Mouse (Mus musculus) embryo, embryonic 11.5 days (tissue): Measurements from ENCODE around the gene Capg.
"Not testable (repeated sequence)": the region's sequence is repeated elsewhere in the genome, so short reads cannot be mapped to it uniquely, and the experiment has no call there.

ENCODE experiments used
- DNase-seq: peaks from one replicate; pipeline ENCODE4 v3.0.0-alpha.2; 2012; ENCODE audit warnings: low read depth, low spot score

Capg gene

DNA sequence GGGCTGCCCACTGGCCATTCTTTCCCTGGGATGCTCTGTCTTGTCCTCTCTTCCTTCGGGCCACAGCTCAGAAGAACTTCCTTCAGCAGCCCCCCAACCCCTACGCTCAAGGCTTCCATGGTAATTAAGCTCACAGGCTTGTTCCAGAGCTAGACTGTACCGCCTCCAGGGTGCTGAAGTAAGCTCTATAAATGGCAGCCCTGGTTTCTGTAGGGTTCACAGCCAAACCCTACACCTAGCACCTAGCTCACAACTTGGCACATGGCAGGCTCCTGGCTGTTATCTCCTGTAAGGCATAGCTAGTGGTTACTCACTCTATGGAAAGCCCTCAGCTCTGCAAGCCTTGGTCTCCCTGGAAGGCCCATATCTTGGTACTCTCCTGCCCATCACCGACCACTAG, 11.6 kb upstream of the Capg start:
- DNase-seq, result no peak

- not testable (repeated sequence) for DNase-seq
Observed at GRCm38 (mm10) chr6:72533555-72533954, 10.6 kb upstream of the Capg start.

DNA sequence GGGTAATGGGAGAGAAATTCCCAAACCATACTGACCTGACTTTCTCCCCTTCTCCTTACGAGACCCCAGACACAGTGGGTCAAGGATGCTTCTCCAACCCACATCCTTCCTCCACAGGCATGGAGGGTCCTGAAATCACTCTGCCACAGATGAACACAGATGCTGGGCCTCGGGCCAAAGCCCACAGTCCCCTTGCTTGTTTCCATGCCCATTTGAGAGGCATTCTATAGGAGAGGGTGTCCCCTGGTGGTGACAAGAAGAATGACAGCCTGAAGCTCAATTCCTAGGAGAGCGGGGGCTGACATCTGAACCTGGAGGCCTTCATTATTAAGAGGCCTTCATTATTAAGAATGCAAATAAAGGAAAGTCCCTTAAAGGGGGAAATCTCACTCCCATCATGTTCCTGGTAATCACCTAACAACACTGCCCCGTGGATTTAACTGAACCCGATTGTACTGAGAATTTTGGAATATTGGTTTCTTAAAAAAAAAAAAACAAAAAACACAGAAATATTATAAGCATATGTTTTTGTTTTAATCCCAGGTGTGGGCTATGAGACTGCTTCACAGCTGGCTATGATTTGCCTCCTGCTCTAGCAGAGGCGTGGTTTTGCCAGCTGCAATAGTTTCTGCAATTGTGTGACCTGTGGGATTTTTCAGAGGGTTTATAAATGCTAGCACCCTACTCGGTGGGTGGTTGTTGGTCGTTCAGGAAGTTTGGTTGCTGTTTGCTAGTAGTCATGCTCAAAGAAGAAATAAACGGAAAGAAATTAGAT, 10.0 kb upstream of the Capg start:
- no peak for DNase-seq

GRCm38 (mm10) chr6:72535165-72535564, 9.0 kb upstream of the Capg start:
- DNase-seq, result no peak

GRCm38 (mm10) chr6:72537998-72538500, 6.1 kb upstream of the Capg start:
- no peak for DNase-seq

GRCm38 (mm10) chr6:72538562-72539031, 5.6 kb upstream of the Capg start:
- DNase-seq, result peak; percentile 64

GRCm38 (mm10) chr6:72543265-72543850, 833 bp upstream of the Capg start:
- no peak for DNase-seq

GRCm38 (mm10) chr6:72545377-72545776, 1.2 kb downstream of the Capg start:
- DNase-seq, result no peak

- no peak for DNase-seq
Observed at GRCm38 (mm10) chr6:72547121-72547520, 2.9 kb downstream of the Capg start.

- no peak for DNase-seq
Observed at GRCm38 (mm10) chr6:72547862-72548261, 3.7 kb downstream of the Capg start.

GRCm38 (mm10) chr6:72549041-72549580, 4.9 kb downstream of the Capg start:
- DNase-seq, result no peak

DNA sequence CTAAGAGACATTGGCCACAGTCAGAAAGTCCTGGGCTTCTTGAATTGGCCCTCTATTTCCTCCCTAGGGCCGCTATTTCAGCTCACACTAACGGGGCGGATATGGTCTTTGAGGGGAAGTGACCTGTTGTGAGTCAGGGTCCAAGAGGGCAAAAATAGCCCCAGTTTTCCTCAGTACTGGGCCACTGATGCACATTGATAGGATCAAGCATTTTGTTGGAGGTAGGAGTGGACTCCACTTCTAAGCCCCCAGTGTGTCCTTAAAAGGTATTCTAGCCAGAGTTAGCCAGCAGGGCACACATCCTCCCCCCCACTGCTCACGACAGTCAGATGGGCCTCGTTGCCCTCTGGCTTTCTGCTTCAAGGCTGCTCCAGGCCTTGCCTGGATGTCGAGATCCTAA, 5.8 kb downstream of the Capg start:
- no peak for DNase-seq

GRCm38 (mm10) chr6:72550503-72551100, 6.4 kb downstream of the Capg start:
- DNase-seq, result no peak

DNA sequence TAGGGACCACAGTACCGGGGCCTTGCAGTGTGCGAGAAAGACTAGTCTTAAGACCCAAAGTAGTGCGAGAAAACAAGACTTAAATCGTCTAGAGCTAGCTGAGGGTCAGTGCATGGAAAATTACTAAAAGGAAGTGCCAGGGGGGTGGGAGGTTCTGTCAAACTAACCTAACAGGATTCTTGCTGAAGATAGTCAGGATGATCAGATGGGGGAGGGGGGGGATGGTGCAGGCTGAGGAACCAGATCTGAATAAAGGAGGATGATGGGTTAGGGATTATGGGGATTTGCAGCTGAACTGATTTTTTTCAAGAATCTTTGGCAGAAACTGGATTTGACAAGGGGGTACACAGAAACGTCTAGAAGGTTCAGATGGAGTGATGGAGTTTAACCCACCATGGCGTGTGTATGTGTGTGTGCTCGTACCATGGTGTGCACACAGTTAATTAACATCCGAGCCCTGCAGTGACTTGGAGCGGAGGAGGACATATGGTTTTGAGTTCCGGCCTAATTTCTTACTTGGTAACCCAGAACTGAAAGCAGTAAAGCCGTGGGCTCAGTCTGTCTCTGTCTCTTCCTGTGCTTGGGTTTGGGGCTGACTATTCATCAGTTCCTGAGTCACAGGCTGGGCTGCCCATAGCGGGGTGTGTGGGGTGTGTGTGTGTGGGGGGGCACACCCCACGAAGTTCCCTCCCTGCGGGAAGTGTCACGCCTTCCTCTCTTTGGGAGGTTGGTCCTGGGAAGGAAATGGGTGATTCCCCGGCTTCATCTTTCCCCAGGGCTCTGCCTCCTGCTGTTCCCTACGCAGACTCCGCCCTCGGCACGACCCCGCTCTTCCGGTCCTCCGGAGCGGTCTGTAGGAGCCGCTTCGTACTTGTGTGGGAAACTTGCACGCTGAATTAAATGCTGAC, 8.2 kb downstream of the Capg start:
- DNase-seq, result peak; percentile 59

DNA sequence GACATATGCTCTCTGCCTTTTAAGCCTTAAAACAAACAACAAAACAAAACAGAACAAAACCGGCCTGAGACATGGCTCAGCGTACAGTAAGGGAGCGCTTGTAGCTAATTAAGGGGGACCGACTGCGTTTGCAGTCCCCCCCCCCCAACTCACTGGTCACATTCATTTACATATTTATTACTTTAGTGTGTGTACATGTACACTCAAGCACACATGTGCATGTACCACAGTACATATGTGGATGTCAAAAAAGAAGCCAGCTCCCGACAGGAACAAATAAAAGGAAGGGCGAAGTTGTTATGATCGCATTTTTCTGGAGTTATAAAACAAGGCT, 8.9 kb downstream of the Capg start:
- no peak for DNase-seq

DNA sequence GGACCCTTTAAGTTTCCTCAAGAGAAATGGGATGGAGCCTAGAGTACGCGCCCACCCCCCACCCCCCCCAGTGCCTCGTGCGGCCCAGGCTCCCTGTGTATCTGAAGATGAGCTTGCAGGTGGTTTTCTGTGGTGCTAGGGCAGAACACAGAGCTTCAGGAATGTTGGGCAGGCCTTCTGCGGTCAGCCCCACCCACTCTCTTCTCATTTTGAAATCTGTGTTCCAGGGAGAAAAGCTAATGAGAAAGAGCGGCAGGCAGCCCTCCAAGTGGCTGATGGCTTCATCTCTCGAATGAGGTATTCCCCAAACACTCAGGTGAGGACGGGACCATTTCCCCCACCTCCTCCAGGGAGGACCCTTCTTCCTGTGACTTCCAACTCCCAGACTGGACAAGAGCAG, 16.6 kb downstream of the Capg start:
- no peak for DNase-seq

- no peak for DNase-seq
Observed at GRCm38 (mm10) chr6:72562486-72562885, 18.3 kb downstream of the Capg start.

DNA sequence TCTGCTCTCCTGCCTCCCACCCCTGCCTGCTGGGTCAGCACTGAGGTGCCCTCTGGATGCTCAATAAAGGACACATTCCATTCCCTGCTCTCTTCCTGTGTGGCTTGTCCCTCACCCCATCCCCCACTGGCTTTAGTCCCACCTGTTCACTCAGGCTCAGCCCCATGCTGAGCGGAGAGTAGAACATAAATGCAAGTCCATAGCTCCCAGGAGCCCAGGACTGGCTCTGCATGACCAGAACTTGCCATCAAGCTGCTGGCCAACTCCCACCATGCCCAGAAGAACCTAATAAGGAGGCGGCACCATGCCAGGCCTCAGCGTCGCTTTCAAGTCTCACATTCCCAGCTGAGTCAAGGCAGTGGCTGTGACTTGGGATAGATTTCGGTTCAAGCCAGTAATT, 18.7 kb downstream of the Capg start:
- DNase-seq, result no peak

GRCm38 (mm10) chr6:72565506-72565905, 21.3 kb downstream of the Capg start:
- no peak for DNase-seq

- peak; percentile 78 for DNase-seq
Observed at GRCm38 (mm10) chr6:72566044-72566443, 21.9 kb downstream of the Capg start.

DNA sequence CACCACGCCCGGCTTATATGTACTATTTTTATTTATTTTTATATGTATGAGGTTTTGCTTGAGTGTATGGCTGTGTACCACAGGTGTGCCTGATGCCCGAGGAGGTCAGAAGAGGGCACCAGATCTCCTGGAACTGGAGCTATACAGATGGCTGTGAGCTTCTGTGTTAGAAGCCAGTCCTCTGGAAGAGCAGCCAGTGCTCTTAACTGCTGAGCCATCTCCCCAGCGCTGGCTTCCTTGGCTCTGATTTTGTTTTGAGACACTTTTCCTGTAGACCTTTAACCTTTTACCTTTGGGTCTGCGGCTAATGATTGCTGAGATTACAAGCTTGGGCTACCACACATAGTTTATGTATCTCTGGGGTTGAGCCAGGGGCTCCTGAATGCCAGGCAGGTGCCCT, 23.3 kb downstream of the Capg start:
- DNase-seq, result no peak

DNA sequence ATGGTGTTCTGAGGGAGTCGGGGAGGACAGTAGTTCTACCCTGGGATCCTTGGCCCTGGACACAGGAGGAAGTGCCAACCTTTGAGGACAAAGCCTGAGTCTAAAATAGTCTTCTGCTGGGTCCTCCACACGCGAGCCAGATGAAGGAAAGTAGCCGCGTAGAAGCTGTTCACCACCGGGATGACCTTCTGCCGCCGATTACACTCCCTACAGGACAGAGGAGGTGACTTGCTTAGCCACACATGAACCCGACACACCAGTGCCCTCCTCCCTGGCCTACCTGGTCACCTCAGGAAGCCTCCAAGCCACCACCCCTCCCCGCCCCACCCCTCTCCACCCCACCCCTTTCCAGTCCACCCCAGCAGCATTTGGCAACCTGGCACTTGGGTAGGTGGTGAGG, 24.5 kb downstream of the Capg start:
- DNase-seq, result no peak
